Mouse (Mus musculus): ENCODE measurements around the gene Dhx40.

Dhx40 gene

GRCm38 (mm10) chr11:86807505-86807989 lies at the start of gene Dhx40:
Gene Dhx40 (minus strand): TSS chr11:86807746.
- DNase-seq = peak; percentile 91

GRCm38 (mm10) chr11:86855639-86856425 lies 48.3 kb upstream of the Dhx40 start:
- no peak for DNase-seq

- no peak for DNase-seq
Measured at GRCm38 (mm10) chr11:86853081-86853480, 45.5 kb upstream of the Dhx40 start.

GRCm38 (mm10) chr11:86852534-86853054 lies 45.0 kb upstream of the Dhx40 start:
- DNase-seq = no peak

GRCm38 (mm10) chr11:86851714-86852533 lies 44.4 kb upstream of the Dhx40 start:
- no peak for DNase-seq

- no peak for DNase-seq
Measured at GRCm38 (mm10) chr11:86851234-86851671, 43.7 kb upstream of the Dhx40 start.

- DNase-seq = peak; percentile 31
Measured at GRCm38 (mm10) chr11:86843831-86844230, 36.3 kb upstream of the Dhx40 start.

GRCm38 (mm10) chr11:86841261-86841660 lies 33.7 kb upstream of the Dhx40 start:
- no peak for DNase-seq

- DNase-seq = peak; percentile 77
Measured at GRCm38 (mm10) chr11:86840511-86841154, 33.1 kb upstream of the Dhx40 start.

GRCm38 (mm10) chr11:86839716-86840447 lies 32.3 kb upstream of the Dhx40 start:
- no peak for DNase-seq

- no peak for DNase-seq
Measured at GRCm38 (mm10) chr11:86838792-86839191, 31.2 kb upstream of the Dhx40 start.

GRCm38 (mm10) chr11:86836366-86836765 lies 28.8 kb upstream of the Dhx40 start:
- DNase-seq = peak; percentile 81

- no peak for DNase-seq
Measured at GRCm38 (mm10) chr11:86834628-86835338, 27.2 kb upstream of the Dhx40 start.

- no peak for DNase-seq
Measured at GRCm38 (mm10) chr11:86834050-86834449, 26.5 kb upstream of the Dhx40 start.

- no peak for DNase-seq
Measured at GRCm38 (mm10) chr11:86833153-86833552, 25.6 kb upstream of the Dhx40 start.

GRCm38 (mm10) chr11:86828396-86828795 lies 20.9 kb upstream of the Dhx40 start:
- no peak for DNase-seq

- no peak for DNase-seq
Measured at GRCm38 (mm10) chr11:86827476-86828245, 20.1 kb upstream of the Dhx40 start.

GRCm38 (mm10) chr11:86824433-86824832 lies 16.9 kb upstream of the Dhx40 start:
- no peak for DNase-seq

GRCm38 (mm10) chr11:86822531-86822930 lies 15.0 kb upstream of the Dhx40 start:
- no peak for DNase-seq

GRCm38 (mm10) chr11:86819536-86819935 lies 12.0 kb upstream of the Dhx40 start:
- no peak for DNase-seq

- no peak for DNase-seq
Measured at GRCm38 (mm10) chr11:86818928-86819327, 11.4 kb upstream of the Dhx40 start.
